Mouse (Mus musculus) C2C12 (cell line): Measurements from ENCODE around the gene Osbpl6. TPM values are rescaled to one million over a fixed set of nuclear protein-coding genes. Genes with fewer than 3 reads are reported as not detected.

ENCODE experiments used
- H3K27me3 ChIP-seq: one replicate; pipeline ENCODE4 v1.6.1; 2011; ENCODE audit not compliant: control insufficient read depth, insufficient read depth, insufficient read length
- H3K36me3 ChIP-seq: one replicate; pipeline ENCODE4 v1.6.1; 2011; ENCODE audit not compliant: control insufficient read depth, insufficient read depth
- H3K4me3 ChIP-seq: one replicate; pipeline ENCODE4 v1.5.1; 2011; ENCODE audit warnings: mild to moderate bottlenecking, control low read depth; ENCODE audit not compliant: poor library complexity, insufficient read depth, severe bottlenecking
- H3K79me2 ChIP-seq: one replicate; pipeline ENCODE4 v1.6.1; 2011; ENCODE audit not compliant: control insufficient read depth, insufficient read depth
- H3K79me3 ChIP-seq: one replicate; pipeline ENCODE4 v1.6.1; 2011; ENCODE audit warnings: low read depth, control low read depth
- H3ac ChIP-seq: one replicate; pipeline ENCODE3; 2011; ENCODE audit warnings: low read depth; ENCODE audit not compliant: control insufficient read depth, insufficient read length
- CEBPB ChIP-seq: IDR thresholded peaks from one replicate; pipeline ENCODE4 v1.6.1; 2011; ENCODE audit warnings: low read depth, mild to moderate bottlenecking, control low read depth, moderate library complexity
- CTCF ChIP-seq: IDR thresholded peaks from one replicate; pipeline ENCODE4 v1.5.1; 2011; ENCODE audit not compliant: control insufficient read depth, insufficient read depth, insufficient read length
- FOSL1 ChIP-seq: IDR thresholded peaks from one replicate; pipeline ENCODE4 v1.8.0; 2011; ENCODE audit warnings: mild to moderate bottlenecking, low read length; ENCODE audit not compliant: poor library complexity, insufficient read depth, severe bottlenecking
- MAX ChIP-seq: IDR thresholded peaks from one replicate; pipeline ENCODE4 v1.6.1; 2011; ENCODE audit warnings: mild to moderate bottlenecking, control low read depth
- MYOD1 ChIP-seq: IDR thresholded peaks from one replicate; pipeline ENCODE4 v1.6.1; 2011; ENCODE audit warnings: low read depth; ENCODE audit not compliant: control insufficient read depth, insufficient read length
- MYOG ChIP-seq: IDR thresholded peaks from one replicate; pipeline ENCODE4 v1.6.1; 2011; ENCODE audit not compliant: control insufficient read depth, insufficient read length; ENCODE audit errors: extremely low read depth
- USF1 ChIP-seq: IDR thresholded peaks from one replicate; pipeline ENCODE4 v1.6.1; 2011; ENCODE audit warnings: low read depth, mild to moderate bottlenecking, control low read depth, moderate library complexity
- polyA plus RNA-seq: library from polyadenylated mRNA; unstranded; fragments of >200 nt; fragmentation: generic; extraction: Trizol; gene quantifications from one replicate; pipeline ENCODE4 v1.2.1, GENCODE M21; 2012; ENCODE audit warnings: missing spikeins

The Osbpl6 gene
- polyA plus RNA-seq, 1 experiment = 3.0 TPM

DNA sequence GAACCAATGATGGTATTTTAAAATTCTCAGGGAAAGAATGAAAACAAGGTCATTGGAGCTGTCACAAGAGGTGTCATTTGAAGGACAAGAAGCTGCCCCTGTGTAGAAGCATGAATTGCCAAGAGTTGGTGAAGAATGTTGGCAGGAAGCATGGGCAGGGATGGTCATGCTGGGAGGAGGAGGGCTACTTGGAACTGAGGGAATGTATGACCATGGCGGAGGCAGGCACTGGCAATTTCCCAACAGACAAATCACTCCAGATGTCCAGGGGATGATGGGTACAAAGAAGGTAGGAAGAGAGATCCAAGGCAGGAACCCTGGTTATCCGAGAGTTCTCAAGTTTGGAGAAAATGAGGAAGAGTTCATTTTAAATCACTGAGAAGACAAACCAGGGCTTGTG, 3.7 kb downstream of the Osbpl6 start:
- no peak overlapping the region for H3K4me3 ChIP-seq
- H3K36me3 ChIP-seq = no peaks in the 10 kb centered on the region
- no peaks in the 10 kb centered on the region for H3K79me3 ChIP-seq
- TF ChIP-seq CTCF = no peak
- TF ChIP-seq MYOD1 = no peak
- no peak for TF ChIP-seq MYOG
- TF ChIP-seq MAX = no peak
- no peak for TF ChIP-seq CEBPB
- no peak for TF ChIP-seq FOSL1
- H3K79me2 ChIP-seq = no peaks in the 10 kb centered on the region
- no peaks in the 10 kb centered on the region for H3K27me3 ChIP-seq
- H3ac ChIP-seq = no peak overlapping the region

- Histone ChIP-seq H3ac (no peak overlapping the region), H3K27me3 (no peaks in the 10 kb centered on the region), H3K79me3 (no peaks in the 10 kb centered on the region), H3K79me2 (no peaks in the 10 kb centered on the region), H3K4me3 (no peak overlapping the region), H3K36me3 (no peaks in the 10 kb centered on the region)
- no peak for TF ChIP-seq CTCF
- no peak for TF ChIP-seq CEBPB
- TF ChIP-seq MYOG = no peak
- no peak for TF ChIP-seq MAX
- TF ChIP-seq MYOD1 = no peak
- TF ChIP-seq FOSL1 = no peak
- no peak for TF ChIP-seq USF1
Measured at GRCm38 (mm10) chr2:76412924-76413323, 6.6 kb downstream of the Osbpl6 start.

- no peaks in the 10 kb centered on the region for H3K36me3 ChIP-seq
- TF ChIP-seq MYOD1 (no peak), FOSL1 (no peak), CEBPB (no peak), USF1 (no peak), MAX (no peak), CTCF (no peak), MYOG (no peak)
- H3K27me3 ChIP-seq = no peaks in the 10 kb centered on the region
- no peak overlapping the region for H3K4me3 ChIP-seq
- H3K79me2 ChIP-seq = no peaks in the 10 kb centered on the region
- H3K79me3 ChIP-seq = no peaks in the 10 kb centered on the region
- no peak overlapping the region for H3ac ChIP-seq
Measured at GRCm38 (mm10) chr2:76417446-76418141, 11.3 kb downstream of the Osbpl6 start.

DNA sequence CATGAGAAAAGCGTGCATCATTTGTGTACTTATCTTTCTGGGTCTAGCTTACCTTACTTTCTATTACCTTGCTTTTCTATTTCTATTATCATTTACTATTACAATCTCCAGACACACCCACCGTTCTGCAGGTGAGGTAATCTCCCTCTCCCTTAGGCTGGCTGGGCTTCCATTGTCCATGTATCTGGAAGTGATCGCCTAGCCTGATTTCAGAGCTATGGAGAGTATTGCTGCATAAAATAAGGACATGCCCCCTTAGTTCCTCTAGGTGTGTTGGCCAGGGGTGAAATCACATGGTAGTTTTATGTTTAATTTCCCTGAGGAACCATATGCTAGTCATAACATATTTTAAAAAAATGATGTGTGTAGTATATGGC, 11.8 kb downstream of the Osbpl6 start:
- H3K79me2 ChIP-seq = no peaks in the 10 kb centered on the region
- H3K79me3 ChIP-seq = no peaks in the 10 kb centered on the region
- H3K36me3 ChIP-seq = no peaks in the 10 kb centered on the region
- no peak overlapping the region for H3K4me3 ChIP-seq
- no peaks in the 10 kb centered on the region for H3K27me3 ChIP-seq
- no peak for TF ChIP-seq CTCF
- no peak for TF ChIP-seq FOSL1
- TF ChIP-seq MAX = no peak
- no peak for TF ChIP-seq CEBPB
- no peak for TF ChIP-seq MYOG
- no peak for TF ChIP-seq MYOD1
- TF ChIP-seq USF1 = no peak
- no peak overlapping the region for H3ac ChIP-seq

- TF ChIP-seq USF1 (no peak), MYOD1 (no peak), FOSL1 (no peak), CEBPB (no peak), MYOG (no peak), CTCF (no peak), MAX (no peak)
- no peaks in the 10 kb centered on the region for H3K79me2 ChIP-seq
- no peaks in the 10 kb centered on the region for H3K27me3 ChIP-seq
- no peaks in the 10 kb centered on the region for H3K79me3 ChIP-seq
- H3ac ChIP-seq = no peak overlapping the region
- no peaks in the 10 kb centered on the region for H3K36me3 ChIP-seq
- no peak overlapping the region for H3K4me3 ChIP-seq
Measured at GRCm38 (mm10) chr2:76421411-76421924, 15.2 kb downstream of the Osbpl6 start.

DNA sequence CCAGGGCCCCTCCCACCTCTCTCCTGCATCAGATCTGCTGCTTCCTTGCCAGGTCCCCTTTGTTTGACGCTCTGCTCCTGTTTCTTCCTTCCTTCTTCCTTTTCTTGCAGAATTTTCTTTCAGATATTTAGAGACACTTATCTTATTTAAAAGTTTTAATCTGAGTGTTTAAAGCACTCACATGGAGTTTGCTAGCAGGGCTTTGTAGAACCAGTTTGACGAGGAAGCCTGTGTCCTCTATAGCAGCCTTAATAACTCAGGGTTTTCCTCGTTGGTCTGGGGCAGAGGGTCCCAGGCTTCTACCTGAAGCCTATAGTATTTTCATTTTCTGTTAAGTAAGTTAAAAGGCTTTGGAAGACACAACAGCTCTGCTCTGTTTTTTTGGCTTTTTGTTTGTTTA, 20.5 kb downstream of the Osbpl6 start:
- no peak overlapping the region for H3ac ChIP-seq
- H3K36me3 ChIP-seq = no peaks in the 10 kb centered on the region
- TF ChIP-seq USF1 = no peak
- no peak for TF ChIP-seq MYOG
- no peak for TF ChIP-seq FOSL1
- no peak for TF ChIP-seq MYOD1
- TF ChIP-seq CTCF = no peak
- TF ChIP-seq CEBPB = no peak
- TF ChIP-seq MAX = no peak
- no peaks in the 10 kb centered on the region for H3K79me3 ChIP-seq
- H3K79me2 ChIP-seq = no peaks in the 10 kb centered on the region
- no peaks in the 10 kb centered on the region for H3K27me3 ChIP-seq
- H3K4me3 ChIP-seq = no peak overlapping the region
